Mouse (Mus musculus) frontal cortex, postnatal 14 days (tissue): ENCODE measurements around the gene Zdhhc18.

Experiments
- DNase-seq, 2 experiments: peaks; one replicate each; pipeline ENCODE4 v3.0.0; 2022; ENCODE audit warnings: low spot score in 2 of 2

Zdhhc18 gene

GRCm38 (mm10) chr4:133559846-133560245 lies 90.1 kb downstream of the Zdhhc18 start:
- DNase-seq = no peak

GRCm38 (mm10) chr4:133557041-133557717 lies 92.8 kb downstream of the Zdhhc18 start:
- no peak for DNase-seq
